ENCODE assay signal across 26 mouse cellular contexts in the genomic region with DNA sequence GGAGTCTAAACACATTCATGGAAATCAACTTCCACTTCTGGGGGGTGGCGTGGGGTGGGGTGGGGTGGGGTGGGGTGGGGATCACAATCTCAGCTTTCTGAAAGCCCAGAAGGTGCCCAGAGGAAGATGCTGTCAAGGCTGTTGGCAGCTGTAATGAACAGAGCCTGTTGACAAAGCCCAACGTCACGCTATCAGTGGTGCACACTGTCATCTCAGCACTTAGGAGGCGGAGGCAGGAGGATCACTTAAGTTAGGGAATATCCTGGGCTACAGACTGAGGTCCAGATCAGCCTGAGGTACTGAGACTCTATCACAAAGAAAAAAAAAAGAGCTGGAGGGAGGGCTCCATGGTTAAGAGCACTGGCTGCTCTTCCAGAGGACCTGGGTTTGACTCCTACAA. TPM values are rescaled to one million over a fixed set of nuclear protein-coding genes. Genes with fewer than 3 reads are reported as not detected.
DNase-seq lines count a peak whose midpoint lies in the region; ATAC-seq lines count a peak whose summit lies in the region.
"Had no signal": no experiment of that assay in that cellular context is flagged by ENCODE, and none has a peak within 500 bp of the region (broad histone marks: within the 10 kb centered on the region; RNA-seq: fewer than 3 reads in every experiment).

No protein-coding gene starts in this region.

- no peak overlapping the region for H3K27ac ChIP-seq in liver, embryonic 11.5 days (ENCODE audit: low read depth, low read length)
- H3K27ac ChIP-seq: embryonic facial prominence, embryonic 13.5 days; embryonic facial prominence, embryonic 15.5 days; forebrain, embryonic 10.5 days; forebrain, embryonic 12.5 days had no signal

- H3K9me3 ChIP-seq in liver, embryonic 11.5 days (ENCODE audit: control insufficient read depth, low read length), result no peaks in the 10 kb centered on the region
- H3K9me3 ChIP-seq: embryonic facial prominence, embryonic 13.5 days; embryonic facial prominence, embryonic 15.5 days; forebrain, embryonic 10.5 days; G1E had no signal

- no peak overlapping the region for H3K4me2 ChIP-seq in liver, embryonic 11.5 days
- H3K4me2 ChIP-seq: embryonic facial prominence, embryonic 13.5 days; embryonic facial prominence, embryonic 15.5 days; forebrain, embryonic 12.5 days had no signal

- no peak overlapping the region for H3K9ac ChIP-seq in liver, embryonic 11.5 days (ENCODE audit: low read depth, low read length)
- H3K9ac ChIP-seq: embryonic facial prominence, embryonic 13.5 days; embryonic facial prominence, embryonic 15.5 days; forebrain, embryonic 12.5 days had no signal

- no peak for DNase-seq in liver, embryonic 11.5 days (ENCODE audit: low spot score)
- DNase-seq in liver (no peak), R1 (ENCODE audit: low read depth, low spot score) (peak; percentile 31)
- no peak for DNase-seq in kidney, adult 8-10 months
- DNase-seq in kidney, adult 11 months, result no peak
- DNase-seq: adrenal gland, adult 2 months; adrenal gland, postnatal 10 days; adrenal gland, postnatal 25 days; B cell, adult 2 months; cerebellum, adult 11 months; cerebellum, adult 2 months; cerebellum, adult 9-11 months; cerebellum, postnatal 14 days; cerebellum, postnatal 36 days had no signal

- ATAC-seq in liver, embryonic 11.5 days (replicated peaks; ENCODE audit: low FRiP score), result peak; percentile 36; the same call in 1 of the 2 replicates
- peak; percentile 74 for ATAC-seq in megakaryocyte-erythroid progenitor cell, adult 5-6 weeks (replicated peaks; ENCODE audit: low FRiP score, low TSS enrichment, poor library complexity, severe bottlenecking)
- ATAC-seq: CD4-positive, CD25-positive, alpha-beta regulatory T cell, adult 4 months; forebrain, embryonic 14.5 days; forebrain, embryonic 16.5 days; Patski had no signal

- no peaks in the 10 kb centered on the region for H3K27me3 ChIP-seq in liver, embryonic 11.5 days (replicated peaks; ENCODE audit: control insufficient read depth, insufficient read depth, low read length)
- H3K27me3 ChIP-seq: CH12.LX; embryonic facial prominence, embryonic 13.5 days; embryonic facial prominence, embryonic 15.5 days; forebrain, embryonic 12.5 days; Patski had no signal

- H3K4me3 ChIP-seq in liver, embryonic 11.5 days (ENCODE audit: low read depth, low read length), result no peak overlapping the region
- H3K4me3 ChIP-seq: embryonic facial prominence, embryonic 13.5 days; embryonic facial prominence, embryonic 15.5 days; erythroblast, embryonic 14.5 days; forebrain, embryonic 10.5 days; forebrain, embryonic 12.5 days had no signal

- WGBS in liver, embryonic 11.5 days, result 47% methylated on average over 4 of the region's 4 CpGs

- H3K36me3 ChIP-seq in liver, embryonic 11.5 days (ENCODE audit: control insufficient read depth, insufficient read depth, low read length), result no peaks in the 10 kb centered on the region
- H3K36me3 ChIP-seq: embryonic facial prominence, embryonic 13.5 days; embryonic facial prominence, embryonic 15.5 days; forebrain, embryonic 10.5 days; forebrain, embryonic 12.5 days had no signal

- no peaks in the 10 kb centered on the region for H3K4me1 ChIP-seq in liver, embryonic 11.5 days (replicated peaks; ENCODE audit: control insufficient read depth, insufficient read depth, low read length)
- H3K4me1 ChIP-seq: embryonic facial prominence, embryonic 13.5 days; embryonic facial prominence, embryonic 15.5 days had no signal

RNA-seq across cellular contexts. Expression of a gene that starts 18.5 kb away (rescaled TPM):
- 10.2 and 11.0 TPM in 2 replicates for polyA plus RNA-seq in liver, embryonic 11.5 days (2014; fragmentation: Nextera tagmentation; extraction: Ambion mirVana)
- total RNA-seq in megakaryocyte-erythroid progenitor cell, adult 5-6 weeks (2014; fragmentation: Nextera tagmentation), result 30.6 and 43.0 TPM in 2 replicates
- total RNA-seq in megakaryocyte-erythroid progenitor cell, adult 5-6 weeks (2017), result 26.7 and 33.0 TPM in 2 replicates
